Mouse (Mus musculus) liver, embryonic 15.5 days (tissue): ENCODE measurements around the gene Nfu1. TPM values are rescaled to one million over a fixed set of nuclear protein-coding genes. Genes with fewer than 3 reads are reported as not detected.

Experiments
- ATAC-seq: fragments of 200-750 bp; cut with Nextera tagmentation; 2 replicates; pipeline ENCODE4 v1.8.0; 2017; ENCODE audit warnings: moderate number of reproducible peaks, mild to moderate bottlenecking, moderate library complexity; ENCODE audit not compliant: insufficient read depth
- H3K27ac ChIP-seq: fragments of 300-500 bp; sonication (generic); replicated peaks from 2 replicates; pipeline ENCODE4 v1.5.1; 2015; ENCODE audit warnings: mild to moderate bottlenecking, inconsistent platforms
- H3K27me3 ChIP-seq: fragments of 300-500 bp; sonication (generic); 2 replicates; pipeline ENCODE4 v1.6.1; 2015; ENCODE audit warnings: mild to moderate bottlenecking, inconsistent platforms
- H3K36me3 ChIP-seq: fragments of 300-500 bp; sonication (generic); replicated peaks from 2 replicates; pipeline ENCODE4 v1.6.1; 2015; ENCODE audit warnings: moderate library complexity, mild to moderate bottlenecking, inconsistent platforms
- H3K4me1 ChIP-seq: fragments of 300-500 bp; sonication (generic); replicated peaks from 2 replicates; pipeline ENCODE4 v1.6.1; 2015; ENCODE audit warnings: inconsistent platforms
- H3K4me2 ChIP-seq: fragments of 300-500 bp; sonication (generic); 2 replicates; pipeline ENCODE4 v1.6.1; 2015; ENCODE audit warnings: moderate library complexity, mild to moderate bottlenecking, inconsistent platforms
- H3K4me3 ChIP-seq: fragments of 300-500 bp; sonication (generic); replicated peaks from 2 replicates; pipeline ENCODE4 v1.5.1; 2015; ENCODE audit warnings: mild to moderate bottlenecking, inconsistent platforms
- H3K9ac ChIP-seq: fragments of 300-500 bp; sonication (generic); 2 replicates; pipeline ENCODE4 v1.6.1; 2015; ENCODE audit warnings: moderate library complexity, mild to moderate bottlenecking, inconsistent platforms
- H3K9me3 ChIP-seq: fragments of 300-500 bp; sonication (generic); replicated peaks from 2 replicates; pipeline ENCODE4 v1.6.1; 2016; ENCODE audit warnings: inconsistent platforms
- WGBS: fragments of 180-500 bp; shearing (Covaris S2); methylation state at CpG from one replicate; pipeline ENCODE4 v1.1.7; 2015; ENCODE audit warnings: mixed read lengths; ENCODE audit not compliant: insufficient replicate concordance; 5-methylcytosine and 5-hydroxymethylcytosine counted together
- polyA plus RNA-seq: library from polyadenylated mRNA; unstranded; fragments of >200 nt; fragmentation: Nextera tagmentation; extraction: Ambion mirVana; gene quantifications from 2 replicates; pipeline ENCODE4 v1.2.1, GENCODE M21; 2015

Gene Nfu1
- polyA plus RNA-seq, 1 experiment from 2014 or later: 42.2 TPM

- H3K4me2 ChIP-seq: no peak overlapping the region
- H3K4me1 ChIP-seq: no peaks in the 10 kb centered on the region
- no peak overlapping the region for H3K27ac ChIP-seq
- H3K9ac ChIP-seq: no peak overlapping the region
- no peak for ATAC-seq
- no peak overlapping the region for H3K4me3 ChIP-seq
- 40% methylated on average over 4 of the region's 4 CpGs for WGBS
- H3K36me3 ChIP-seq: peaks cover 30% of the 10 kb centered on the region
- H3K9me3 ChIP-seq: no peaks in the 10 kb centered on the region
- no peaks in the 10 kb centered on the region for H3K27me3 ChIP-seq
Observed at GRCm38 (mm10) chr6:86994254-86994653, 14.8 kb upstream of the Nfu1 start.

- peaks cover 24% of the 10 kb centered on the region for H3K36me3 ChIP-seq
- no peaks in the 10 kb centered on the region for H3K27me3 ChIP-seq
- no peak overlapping the region for H3K4me2 ChIP-seq
- no peak overlapping the region for H3K27ac ChIP-seq
- 75% methylated on average over 5 of the region's 5 CpGs for WGBS
- ATAC-seq: no peak
- no peak overlapping the region for H3K4me3 ChIP-seq
- no peak overlapping the region for H3K9ac ChIP-seq
- no peaks in the 10 kb centered on the region for H3K4me1 ChIP-seq
- H3K9me3 ChIP-seq: no peaks in the 10 kb centered on the region
Observed at GRCm38 (mm10) chr6:86996629-86997307, 12.3 kb upstream of the Nfu1 start.

- no peak overlapping the region for H3K27ac ChIP-seq
- 0 out of 2 replicates have a peak, but pooled peaks cover 1% of the 10 kb centered on the region for H3K4me1 ChIP-seq
- no peak overlapping the region for H3K4me2 ChIP-seq
- H3K9ac ChIP-seq: no peak overlapping the region
- H3K36me3 ChIP-seq: peaks cover 24% of the 10 kb centered on the region
- no peak for ATAC-seq
- no peaks in the 10 kb centered on the region for H3K27me3 ChIP-seq
- no peak overlapping the region for H3K4me3 ChIP-seq
- WGBS: 80% methylated on average over 6 of the region's 6 CpGs
- no peaks in the 10 kb centered on the region for H3K9me3 ChIP-seq
Observed at GRCm38 (mm10) chr6:86997360-86997759, 11.7 kb upstream of the Nfu1 start.

GRCm38 (mm10) chr6:87001995-87002394, 7.0 kb upstream of the Nfu1 start:
- peak; percentile 18; the same call in 1 of the 2 replicates for ATAC-seq
- H3K4me1 ChIP-seq: peaks cover 4% of the 10 kb centered on the region; the same call in 1 of the 2 replicates
- peaks cover 6% of the 10 kb centered on the region; the same call in 1 of the 2 replicates for H3K36me3 ChIP-seq
- no peak overlapping the region for H3K9ac ChIP-seq
- H3K9me3 ChIP-seq: no peaks in the 10 kb centered on the region
- H3K27ac ChIP-seq: no peak overlapping the region
- no peak overlapping the region for H3K4me2 ChIP-seq
- H3K4me3 ChIP-seq: no peak overlapping the region
- no peaks in the 10 kb centered on the region for H3K27me3 ChIP-seq
- 69% methylated on average over 6 of the region's 6 CpGs for WGBS

GRCm38 (mm10) chr6:87002521-87003055, 6.4 kb upstream of the Nfu1 start:
- H3K36me3 ChIP-seq: peaks cover under 1% of the 10 kb centered on the region; the same call in 1 of the 2 replicates
- no peak overlapping the region for H3K4me3 ChIP-seq
- H3K27me3 ChIP-seq: no peaks in the 10 kb centered on the region
- no peaks in the 10 kb centered on the region for H3K9me3 ChIP-seq
- peak; percentile 54; the same call in 1 of the 2 replicates for ATAC-seq
- peaks cover 4% of the 10 kb centered on the region; the same call in 1 of the 2 replicates for H3K4me1 ChIP-seq
- WGBS: 31% methylated on average over 8 of the region's 8 CpGs
- H3K4me2 ChIP-seq: no peak overlapping the region
- no peak overlapping the region for H3K9ac ChIP-seq
- no peak overlapping the region for H3K27ac ChIP-seq

- H3K27me3 ChIP-seq: no peaks in the 10 kb centered on the region
- no peak overlapping the region for H3K9ac ChIP-seq
- no peak overlapping the region for H3K4me2 ChIP-seq
- ATAC-seq: no peak
- H3K4me1 ChIP-seq: peaks cover 6% of the 10 kb centered on the region
- no peak overlapping the region for H3K4me3 ChIP-seq
- no peaks in the 10 kb centered on the region for H3K9me3 ChIP-seq
- H3K36me3 ChIP-seq: no peaks in the 10 kb centered on the region
- 43% methylated on average over 2 of the region's 2 CpGs for WGBS
- no peak overlapping the region for H3K27ac ChIP-seq
Observed at GRCm38 (mm10) chr6:87004099-87004498, 4.9 kb upstream of the Nfu1 start.

- H3K27ac ChIP-seq: no peak overlapping the region
- H3K36me3 ChIP-seq: no peaks in the 10 kb centered on the region
- no peak overlapping the region for H3K4me2 ChIP-seq
- H3K27me3 ChIP-seq: no peaks in the 10 kb centered on the region
- H3K4me1 ChIP-seq: peaks cover 18% of the 10 kb centered on the region
- no peak for ATAC-seq
- no peak overlapping the region for H3K4me3 ChIP-seq
- H3K9me3 ChIP-seq: no peaks in the 10 kb centered on the region
- H3K9ac ChIP-seq: no peak overlapping the region
Observed at GRCm38 (mm10) chr6:87005577-87005976, 3.5 kb upstream of the Nfu1 start.

- H3K36me3 ChIP-seq: peaks cover 16% of the 10 kb centered on the region
- peak; percentile 96 for ATAC-seq
- peak overlapping the region; percentile 88 for H3K27ac ChIP-seq
- peak overlapping the region; percentile 88 for H3K4me3 ChIP-seq
- no peaks in the 10 kb centered on the region for H3K9me3 ChIP-seq
- peak overlapping the region; percentile 86 for H3K4me2 ChIP-seq
- WGBS: 0% methylated on average over 36 of the region's 36 CpGs
- no peaks in the 10 kb centered on the region for H3K27me3 ChIP-seq
- peak overlapping the region; percentile 91 for H3K9ac ChIP-seq
- peaks cover 29% of the 10 kb centered on the region for H3K4me1 ChIP-seq
Observed at GRCm38 (mm10) chr6:87009692-87010328, 774 bp downstream of the Nfu1 start.

- ATAC-seq: no peak
- H3K36me3 ChIP-seq: peaks cover 72% of the 10 kb centered on the region
- WGBS: 51% methylated on average over 4 of the region's 4 CpGs
Observed at GRCm38 (mm10) chr6:87016916-87017315, 7.9 kb downstream of the Nfu1 start.

GRCm38 (mm10) chr6:87018874-87019273, 9.8 kb downstream of the Nfu1 start:
- H3K4me1 ChIP-seq: no peaks in the 10 kb centered on the region
- peaks cover 72% of the 10 kb centered on the region for H3K36me3 ChIP-seq
- no peak overlapping the region for H3K9ac ChIP-seq
- no peaks in the 10 kb centered on the region for H3K9me3 ChIP-seq
- 76% methylated on average over 8 of the region's 8 CpGs for WGBS
- H3K4me3 ChIP-seq: no peak overlapping the region
- ATAC-seq: no peak
- H3K27ac ChIP-seq: no peak overlapping the region
- no peak overlapping the region for H3K4me2 ChIP-seq
- H3K27me3 ChIP-seq: no peaks in the 10 kb centered on the region

More at GRCm38 (mm10) chr6:87016916-87017315, 7.9 kb downstream of the Nfu1 start:
- Histone ChIP-seq H3K9me3 (no peaks in the 10 kb centered on the region), H3K27ac (no peak overlapping the region), H3K4me1 (peaks cover 3% of the 10 kb centered on the region), H3K4me3 (no peak overlapping the region), H3K27me3 (no peaks in the 10 kb centered on the region), H3K9ac (no peak overlapping the region), H3K4me2 (no peak overlapping the region)

GRCm38 (mm10) chr6:87021791-87022190, 12.8 kb downstream of the Nfu1 start:
- H3K36me3 ChIP-seq: peaks cover 83% of the 10 kb centered on the region
- no peak overlapping the region for H3K9ac ChIP-seq

More at GRCm38 (mm10) chr6:87021791-87022190, 12.8 kb downstream of the Nfu1 start:
- 92% methylated on average over 12 of the region's 12 CpGs for WGBS
- Histone ChIP-seq H3K9me3 (no peaks in the 10 kb centered on the region), H3K27me3 (no peaks in the 10 kb centered on the region), H3K4me3 (no peak overlapping the region), H3K4me2 (no peak overlapping the region), H3K4me1 (0 out of 2 replicates have a peak, but pooled peaks cover under 1% of the 10 kb centered on the region), H3K27ac (no peak overlapping the region)
- no peak for ATAC-seq
